Mouse (Mus musculus) heart, postnatal 4 days (tissue): Measurements from ENCODE around the gene Jsrp1. TPM values are rescaled to one million over a fixed set of nuclear protein-coding genes. Genes with fewer than 3 reads are reported as not detected.

ENCODE experiments used
- DNase-seq: peaks from one replicate; pipeline ENCODE4 v3.0.0; 2021
- total RNA-seq, 2 experiments: library from RNA; stranded (reverse); gene quantifications; 2 replicates each; pipeline ENCODE4 v1.2.3; 2021

Jsrp1 gene
- total RNA-seq, 2 experiments from 2014 or later, result 0.62 to 1.6 TPM

GRCm38 (mm10) chr10:80792175-80793032, 20.9 kb downstream of the Jsrp1 start:
- no peak for DNase-seq

GRCm38 (mm10) chr10:80791476-80792174, 21.7 kb downstream of the Jsrp1 start:
- no peak for DNase-seq

- DNase-seq, result no peak
Observed at GRCm38 (mm10) chr10:80790761-80791404, 22.4 kb downstream of the Jsrp1 start.

- no peak for DNase-seq
Observed at GRCm38 (mm10) chr10:80787517-80787916, 25.8 kb downstream of the Jsrp1 start.

- no peak for DNase-seq
Observed at GRCm38 (mm10) chr10:80785963-80786362, 27.3 kb downstream of the Jsrp1 start.

- DNase-seq, result no peak
Observed at GRCm38 (mm10) chr10:80784871-80785270, 28.4 kb downstream of the Jsrp1 start.

- DNase-seq, result no peak
Observed at GRCm38 (mm10) chr10:80784302-80784701, 29.0 kb downstream of the Jsrp1 start.

- no peak for DNase-seq
Observed at GRCm38 (mm10) chr10:80779565-80779964, 33.7 kb downstream of the Jsrp1 start.

- no peak for DNase-seq
Observed at GRCm38 (mm10) chr10:80777123-80777522, 36.2 kb downstream of the Jsrp1 start.

GRCm38 (mm10) chr10:80776358-80776869, 36.9 kb downstream of the Jsrp1 start:
- no peak for DNase-seq

- DNase-seq, result no peak
Observed at GRCm38 (mm10) chr10:80775731-80776130, 37.6 kb downstream of the Jsrp1 start.

GRCm38 (mm10) chr10:80774981-80775380, 38.3 kb downstream of the Jsrp1 start:
- no peak for DNase-seq

- peak; percentile 92 for DNase-seq
Observed at GRCm38 (mm10) chr10:80774549-80774948, 38.7 kb downstream of the Jsrp1 start.

GRCm38 (mm10) chr10:80773816-80774215, 39.5 kb downstream of the Jsrp1 start:
- no peak for DNase-seq

- DNase-seq, result no peak
Observed at GRCm38 (mm10) chr10:80768365-80768764, 44.9 kb downstream of the Jsrp1 start.

GRCm38 (mm10) chr10:80766161-80766815, 47.0 kb downstream of the Jsrp1 start:
- no peak for DNase-seq

GRCm38 (mm10) chr10:80765746-80766145, 47.6 kb downstream of the Jsrp1 start:
- DNase-seq, result no peak

- DNase-seq, result no peak
Observed at GRCm38 (mm10) chr10:80763502-80763901, 49.8 kb downstream of the Jsrp1 start.

GRCm38 (mm10) chr10:80761821-80762220, 51.5 kb downstream of the Jsrp1 start:
- DNase-seq, result no peak

GRCm38 (mm10) chr10:80760596-80761524, 52.4 kb downstream of the Jsrp1 start:
- no peak for DNase-seq

GRCm38 (mm10) chr10:80758651-80759050, 54.6 kb downstream of the Jsrp1 start:
- no peak for DNase-seq
